In genomic region chr14:33500631-33501030, GRCm38 (mm10) we compare ENCODE assay signal across 14 mouse cellular contexts. TPM values are rescaled to one million over a fixed set of nuclear protein-coding genes. Genes with fewer than 3 reads are reported as not detected.
A peak's percentile ranks its signal among the peaks of the same experiment; 100 is the strongest.
DNase-seq lines count a peak whose midpoint lies in the region; ATAC-seq lines count a peak whose summit lies in the region.
"Had no signal": no experiment of that assay in that cellular context is flagged by ENCODE, and none has a peak within 500 bp of the region (broad histone marks: within the 10 kb centered on the region; RNA-seq: fewer than 3 reads in every experiment).

No protein-coding gene starts in this region.

- H3K9me3 ChIP-seq in embryonic facial prominence, embryonic 15.5 days (replicated peaks): no peaks in the 10 kb centered on the region
- H3K9me3 ChIP-seq in heart, embryonic 10.5 days: no peaks in the 10 kb centered on the region
- H3K9me3 ChIP-seq: forebrain, embryonic 15.5 days; liver, embryonic 15.5 days had no signal

- peaks cover 20% of the 10 kb centered on the region for H3K4me1 ChIP-seq in embryonic facial prominence, embryonic 15.5 days
- H3K4me1 ChIP-seq in heart, embryonic 10.5 days: no peaks in the 10 kb centered on the region
- H3K4me1 ChIP-seq: forebrain, embryonic 15.5 days; liver, embryonic 15.5 days had no signal

- H3K27ac ChIP-seq in embryonic facial prominence, embryonic 15.5 days (replicated peaks): 0 out of 2 replicates have a peak overlapping the region, but pooled peaks have one; percentile 4
- no peak overlapping the region for H3K27ac ChIP-seq in heart, embryonic 10.5 days
- H3K27ac ChIP-seq: forebrain, embryonic 15.5 days; liver, embryonic 15.5 days had no signal

- peak; percentile 56; the same call in 1 of the 2 replicates for ATAC-seq in embryonic facial prominence, embryonic 15.5 days (ENCODE audit: insufficient number of reproducible peaks, low FRiP score, low TSS enrichment, low read depth)
- no peak for ATAC-seq in frontal cortex, adult (ENCODE audit: low TSS enrichment)
- ATAC-seq: forebrain, embryonic 15.5 days had no signal

- WGBS in embryonic facial prominence, embryonic 15.5 days: 36% methylated on average over 10 of the region's 10 CpGs
- 81% methylated on average over 10 of the region's 10 CpGs for WGBS in heart, embryonic 10.5 days

- H3K27me3 ChIP-seq in embryonic facial prominence, embryonic 15.5 days: no peaks in the 10 kb centered on the region
- 0 out of 2 replicates have a peak, but pooled peaks cover 10% of the 10 kb centered on the region for H3K27me3 ChIP-seq in heart, embryonic 10.5 days (ENCODE audit: insufficient read depth, poor library complexity, severe bottlenecking)
- H3K27me3 ChIP-seq: forebrain, embryonic 15.5 days; liver, embryonic 15.5 days had no signal

- H3K4me2 ChIP-seq in embryonic facial prominence, embryonic 15.5 days (replicated peaks): no peak overlapping the region
- H3K4me2 ChIP-seq: forebrain, embryonic 15.5 days; liver, embryonic 15.5 days had no signal

- no peak overlapping the region for H3K9ac ChIP-seq in embryonic facial prominence, embryonic 15.5 days
- H3K9ac ChIP-seq: forebrain, embryonic 15.5 days; liver, embryonic 15.5 days had no signal

- no peaks in the 10 kb centered on the region for H3K36me3 ChIP-seq in embryonic facial prominence, embryonic 15.5 days
- H3K36me3 ChIP-seq in heart, embryonic 10.5 days: no peaks in the 10 kb centered on the region
- H3K36me3 ChIP-seq: forebrain, embryonic 15.5 days; liver, embryonic 15.5 days had no signal

- DNase-seq in layer of hippocampus, adult 11-12 months (ENCODE audit: low spot score): peak; percentile 64
- no peak for DNase-seq in layer of hippocampus, postnatal 10 days (ENCODE audit: low spot score in 2 of 2)
- peak; percentile 57 for DNase-seq in heart, embryonic 10.5 days (ENCODE audit: low spot score)
- peak; percentile 29 to 73 for DNase-seq in lung, postnatal 4 days
- DNase-seq in thymus, postnatal 4 days: no peak
- DNase-seq in adrenal gland, adult (ENCODE audit: inconsistent age in 2 of 2, low spot score in 1 of 2): no peak
- DNase-seq: adrenal gland, adult 2 months; cerebellum, adult 9-11 months had no signal

- no peak overlapping the region for H3K4me3 ChIP-seq in embryonic facial prominence, embryonic 15.5 days (replicated peaks)
- H3K4me3 ChIP-seq in heart, embryonic 10.5 days: no peak overlapping the region
- H3K4me3 ChIP-seq: forebrain, embryonic 15.5 days; liver, embryonic 15.5 days had no signal

RNA-seq across cellular contexts. Expression of gene Frmpd2, which starts 29.1 kb away (rescaled TPM):
- 1 to 10 TPM; 2.5 to 2.8 TPM for total RNA-seq in layer of hippocampus, postnatal 10 days (2021)
- polyA plus RNA-seq in embryonic facial prominence, embryonic 15.5 days (2015; fragmentation: Nextera tagmentation; extraction: Ambion mirVana): 0.50 and 1.1 TPM in 2 replicates
- polyA plus RNA-seq in heart, embryonic 10.5 days (2016; fragmentation: Nextera tagmentation; extraction: Ambion mirVana): 0.05 and 0.09 TPM in 2 replicates
- total RNA-seq: ES-E14; hematopoietic stem cell, adult 5-6 weeks had no signal
- polyA plus RNA-seq: adrenal gland, adult 2 months; liver, embryonic 15.5 days had no signal

RNA-seq across cellular contexts. Expression of gene Mapk8, which starts 53.7 kb away (rescaled TPM):
- total RNA-seq in layer of hippocampus, postnatal 10 days (2021): 100 to 1,000 TPM; 136 to 150 TPM
- polyA plus RNA-seq in embryonic facial prominence, embryonic 15.5 days (2015; fragmentation: Nextera tagmentation; extraction: Ambion mirVana): 15.2 and 17.8 TPM in 2 replicates
- polyA plus RNA-seq in heart, embryonic 10.5 days (2016; fragmentation: Nextera tagmentation; extraction: Ambion mirVana): 14.9 and 19.0 TPM in 2 replicates

Comparison
In these comparisons a context has a peak if more than half of its experiments do, and no peak if none do; other contexts are left out.
1. DNase-seq: peak in layer of hippocampus, adult 11-12 months (single experiment), heart, embryonic 10.5 days (single experiment) and lung, postnatal 4 days (2 of 2); none in layer of hippocampus, postnatal 10 days (0 of 2), thymus, postnatal 4 days (single experiment) and adrenal gland, adult (0 of 2).